Mouse (Mus musculus) inflammation-experienced regulatory T-cells (primary cell): ENCODE data around the gene Fbxo30. TPM values are rescaled to one million over a fixed set of nuclear protein-coding genes. Genes with fewer than 3 reads are reported as not detected.

Source experiments
- polyA plus RNA-seq, 2 experiments: library from polyadenylated mRNA; unstranded; fragments of 100-300 nt; shearing (Covaris generic); gene quantifications; one replicate each; pipeline ENCODE4 v1.2.1; 2017

The Fbxo30 gene
- 1 to 10 TPM; 3.9 to 7.1 TPM for polyA plus RNA-seq

DNA sequence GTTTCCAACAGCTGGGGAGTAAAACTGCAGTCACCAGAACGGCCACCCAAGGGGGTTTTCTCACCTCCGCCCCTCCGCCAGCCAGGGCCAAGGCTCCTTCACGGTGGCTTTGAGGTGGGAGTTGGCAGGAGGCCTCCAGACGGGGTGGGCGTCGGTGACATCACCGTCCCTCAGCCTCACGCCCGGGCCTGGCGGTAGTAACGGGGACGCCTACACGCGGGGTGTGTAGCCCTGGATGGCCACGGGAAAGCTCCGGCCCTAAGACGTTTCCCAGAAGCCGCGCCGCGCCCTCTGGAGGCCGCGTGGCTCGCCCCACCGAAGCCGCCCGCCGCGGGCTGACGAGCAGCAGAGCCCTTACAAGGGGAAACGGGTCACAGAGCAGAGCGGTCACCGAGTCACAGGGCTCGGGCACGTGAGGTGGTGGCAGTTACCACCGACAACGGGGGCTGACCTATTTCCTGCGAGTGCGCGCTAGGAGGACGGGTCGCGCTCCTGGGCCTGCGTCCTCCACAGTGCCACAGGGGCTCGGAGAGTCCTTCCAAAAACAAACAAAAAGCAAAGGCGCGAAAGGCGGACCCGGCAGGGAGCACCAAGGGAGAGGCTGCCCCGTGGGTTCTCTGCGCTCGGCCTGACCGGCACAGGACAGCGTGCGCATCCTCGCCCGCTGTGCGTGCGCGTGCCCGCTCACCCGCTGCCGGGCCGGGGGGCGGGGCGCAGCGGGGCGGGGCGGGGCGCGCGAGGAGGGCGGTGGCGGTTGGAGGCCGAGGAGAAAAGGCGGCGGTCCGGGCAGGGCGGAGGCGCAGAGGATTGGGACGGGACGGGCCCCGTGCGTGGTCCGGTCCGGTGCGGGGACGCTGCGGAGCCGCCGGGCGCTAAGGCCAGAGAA lies at the start of gene Fbxo30:
Gene Fbxo30, plus strand, starts transcription at position 753 of the 886 bp plus-strand sequence.

DNA sequence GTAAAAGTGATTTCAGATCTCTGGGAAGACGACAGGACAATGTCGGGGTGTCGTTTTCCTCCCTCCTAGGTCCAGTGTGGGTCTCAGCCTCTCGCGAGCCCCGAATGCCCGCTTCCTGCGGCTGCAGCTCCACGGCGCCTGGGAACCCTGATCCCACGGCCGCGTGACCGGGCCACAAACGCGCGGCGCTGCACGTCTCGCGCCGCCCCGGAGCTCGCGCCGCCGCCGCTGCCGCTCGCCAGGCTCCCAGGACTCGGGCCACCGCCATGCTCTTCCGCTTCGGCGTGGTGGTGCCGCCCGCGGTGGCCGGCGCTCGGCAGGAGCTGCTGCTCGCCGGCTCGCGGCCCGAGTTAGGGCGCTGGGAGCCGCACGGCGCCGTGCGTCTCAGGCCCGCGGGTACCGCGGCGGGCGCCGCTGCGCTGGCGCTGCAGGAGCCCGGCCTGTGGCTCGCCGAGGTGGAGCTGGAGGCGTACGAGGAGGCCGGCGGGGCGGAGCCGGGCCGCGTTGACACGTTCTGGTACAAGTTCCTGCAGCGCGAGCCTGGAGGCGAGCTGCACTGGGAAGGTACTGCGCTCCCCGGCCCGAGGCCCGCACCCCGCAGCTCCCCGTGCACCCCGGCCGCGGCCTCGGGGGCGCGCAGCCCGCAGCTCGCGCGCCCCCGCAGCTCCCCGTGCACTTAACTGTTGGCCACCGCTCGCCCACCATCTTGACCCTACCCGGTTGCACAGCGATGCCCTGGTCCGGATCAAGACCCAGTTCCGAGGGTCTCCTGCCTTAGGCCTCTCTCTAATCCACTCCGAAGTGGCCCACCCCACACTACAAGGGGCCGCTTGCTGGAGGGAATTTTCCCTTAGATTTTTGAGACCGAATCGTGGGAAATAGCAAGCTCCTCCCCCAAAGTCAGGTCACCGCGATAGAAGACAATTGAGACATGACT lies 62.3 kb downstream of the Fbxo30 start, which contains the start of gene Epm2a:
Gene Epm2a, plus strand, starts transcription at position 200 of the 937 bp plus-strand sequence.

Other genes starting within 250 kb of the Fbxo30 start
- not detected for gene Grm1, start 199.0 kb upstream of the Fbxo30 start, polyA plus RNA-seq
- 10 to 100 TPM; 35.0 to 40.8 TPM for gene Shprh, start 131.9 kb upstream of the Fbxo30 start, polyA plus RNA-seq
- 1 to 10 TPM in 1 of 2 experiments, under 1 TPM in 1; 0.10 to 2.1 TPM for gene Epm2a, start 62.1 kb downstream of the Fbxo30 start, polyA plus RNA-seq